Comparison of ENCODE assay signal across 21 mouse cellular contexts in the genomic region with DNA sequence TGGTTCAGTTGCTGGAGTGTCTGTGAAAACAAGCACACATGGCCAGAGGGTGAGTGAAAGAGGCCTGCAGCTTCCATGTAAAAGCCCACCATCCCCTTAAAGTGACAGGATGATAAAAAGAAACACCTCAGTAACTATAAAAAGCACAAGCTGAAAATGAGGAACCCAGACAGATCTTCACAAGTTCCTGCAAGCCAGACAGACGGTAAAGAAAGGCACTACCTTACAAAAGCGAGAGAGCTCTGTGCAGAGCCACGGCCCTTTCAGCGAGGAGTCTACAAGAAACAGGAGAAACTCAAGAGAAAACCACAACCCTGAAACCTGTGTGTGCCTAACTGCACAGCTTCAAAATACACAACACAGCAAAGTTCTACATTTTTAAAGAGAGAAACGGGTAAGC. TPM values are rescaled to one million over a fixed set of nuclear protein-coding genes. Genes with fewer than 3 reads are reported as not detected.
DNase-seq lines count a peak whose midpoint lies in the region; ATAC-seq and TF ChIP-seq lines count a peak whose summit lies in the region.
"Had no signal": no experiment of that assay in that cellular context is flagged by ENCODE, and none has a peak within 500 bp of the region (broad histone marks: within the 10 kb centered on the region; RNA-seq: fewer than 3 reads in every experiment).

No protein-coding gene starts in this region.

- H3K4me1 ChIP-seq in spleen, adult 2 months (ENCODE audit: control insufficient read depth, insufficient read depth, insufficient read length), result peaks cover 22% of the 10 kb centered on the region
- H3K4me1 ChIP-seq in intestine, embryonic 16.5 days (ENCODE audit: control insufficient read depth, insufficient read depth, low read length), result peaks cover 9% of the 10 kb centered on the region
- peaks cover 7% of the 10 kb centered on the region for H3K4me1 ChIP-seq in forebrain, embryonic 16.5 days (replicated peaks; ENCODE audit: control insufficient read depth, insufficient read depth, low read length)

- no peak overlapping the region for H3K4me3 ChIP-seq in spleen, adult 2 months (ENCODE audit: extremely low read depth, insufficient read depth, insufficient read length)
- H3K4me3 ChIP-seq in intestine, embryonic 16.5 days (ENCODE audit: low read length), result no peak overlapping the region
- H3K4me3 ChIP-seq in forebrain, embryonic 16.5 days (replicated peaks; ENCODE audit: low read length), result no peak overlapping the region
- H3K4me3 ChIP-seq: forebrain, embryonic 15.5 days; heart, embryonic 10.5 days; hindbrain, embryonic 12.5 days; intestine, embryonic 15.5 days; megakaryocyte, embryonic 14.5 days; neural tube, embryonic 13.5 days had no signal

- H3K4me2 ChIP-seq in intestine, embryonic 16.5 days (ENCODE audit: low read depth, low read length), result no peak overlapping the region
- H3K4me2 ChIP-seq in forebrain, embryonic 16.5 days (ENCODE audit: low read length), result no peak overlapping the region
- H3K4me2 ChIP-seq: forebrain, embryonic 15.5 days; hindbrain, embryonic 12.5 days; intestine, embryonic 15.5 days; lung, embryonic 14.5 days; neural tube, embryonic 13.5 days had no signal

- peak overlapping the region; percentile 73; the same call in 1 of the 2 replicates for H3K27ac ChIP-seq in spleen, adult 2 months (ENCODE audit: insufficient read depth, low read length)
- H3K27ac ChIP-seq in intestine, embryonic 16.5 days (ENCODE audit: low read length), result no peak overlapping the region
- no peak overlapping the region for H3K27ac ChIP-seq in forebrain, embryonic 16.5 days (ENCODE audit: low read length)
- H3K27ac ChIP-seq: forebrain, embryonic 15.5 days; heart, embryonic 10.5 days; hindbrain, embryonic 12.5 days; intestine, embryonic 15.5 days; neural tube, embryonic 13.5 days had no signal

- peak; percentile 37 for DNase-seq in CD4-positive, CD25-positive, alpha-beta regulatory T cell, adult 2 months (ENCODE audit: low read depth, low spot score)
- DNase-seq in spleen, adult 2 months (ENCODE audit: low read depth in 1 of 2, low spot score in 2 of 2), result peak in 1 of 2 experiments; percentile 26
- no peak for DNase-seq in spleen, adult 12 weeks (ENCODE audit: low spot score)
- peak; percentile 42 for DNase-seq in thymus, postnatal 4 days
- DNase-seq: adrenal gland, postnatal 14 days; cerebellum, postnatal 14 days; kidney, postnatal 10 days; layer of hippocampus, adult 9-11 months; liver; lung, embryonic 14.5 days had no signal

- no peak overlapping the region for H3K9ac ChIP-seq in intestine, embryonic 16.5 days (ENCODE audit: low read depth, low read length)
- no peak overlapping the region for H3K9ac ChIP-seq in forebrain, embryonic 16.5 days (replicated peaks; ENCODE audit: low read depth, low read length)
- H3K9ac ChIP-seq: forebrain, embryonic 15.5 days; hindbrain, embryonic 12.5 days; intestine, embryonic 15.5 days; lung, embryonic 14.5 days; neural tube, embryonic 13.5 days had no signal

- TF ChIP-seq POLR2A in spleen, adult 2 months (IDR thresholded peaks at IDR 0.05; ENCODE audit: low read depth, low read length), result no peak

- ATAC-seq in CD4-positive, CD25-positive, alpha-beta regulatory T cell, adult 4 months, result no peak
- ATAC-seq in megakaryocyte, adult 5-6 weeks (ENCODE audit: poor library complexity, severe bottlenecking), result peak; percentile 43
- ATAC-seq in intestine, embryonic 16.5 days, result no peak
- ATAC-seq in forebrain, embryonic 16.5 days, result no peak
- ATAC-seq: forebrain, embryonic 15.5 days; intestine, embryonic 15.5 days had no signal

- no peak for TF ChIP-seq CTCF in spleen, adult 2 months (IDR thresholded peaks at IDR 0.05; ENCODE audit: extremely low read depth, insufficient read depth, insufficient read length, insufficient replicate concordance)

- peaks cover 23% of the 10 kb centered on the region for H3K36me3 ChIP-seq in spleen, adult 2 months (ENCODE audit: control insufficient read depth, insufficient read depth, low read length)
- H3K36me3 ChIP-seq in intestine, embryonic 16.5 days (ENCODE audit: control insufficient read depth, insufficient read depth, low read length), result peaks cover 12% of the 10 kb centered on the region
- peaks cover 23% of the 10 kb centered on the region for H3K36me3 ChIP-seq in forebrain, embryonic 16.5 days (ENCODE audit: control insufficient read depth, insufficient read depth)

- no peaks in the 10 kb centered on the region for H3K9me3 ChIP-seq in intestine, embryonic 16.5 days (ENCODE audit: control insufficient read depth, low read length)
- no peaks in the 10 kb centered on the region for H3K9me3 ChIP-seq in forebrain, embryonic 16.5 days (ENCODE audit: control insufficient read depth, low read length)
- H3K9me3 ChIP-seq: forebrain, embryonic 15.5 days; G1E; heart, embryonic 10.5 days; hindbrain, embryonic 12.5 days; intestine, embryonic 15.5 days; megakaryocyte, embryonic 14.5 days; neural tube, embryonic 13.5 days had no signal

- no peaks in the 10 kb centered on the region for H3K27me3 ChIP-seq in spleen, adult 2 months (ENCODE audit: control insufficient read depth, insufficient read depth, low read length)
- H3K27me3 ChIP-seq in intestine, embryonic 16.5 days (replicated peaks; ENCODE audit: control insufficient read depth, insufficient read depth, low read length), result no peaks in the 10 kb centered on the region
- no peaks in the 10 kb centered on the region for H3K27me3 ChIP-seq in forebrain, embryonic 16.5 days (replicated peaks; ENCODE audit: control insufficient read depth, insufficient read depth, low read length)
- H3K27me3 ChIP-seq: forebrain, embryonic 15.5 days; hindbrain, embryonic 12.5 days; intestine, embryonic 15.5 days; megakaryocyte, embryonic 14.5 days; neural tube, embryonic 13.5 days had no signal

- WGBS in spleen, adult 2 months, result 10% methylated on average over 5 of the region's 5 CpGs
- 85% methylated on average over 5 of the region's 5 CpGs for WGBS in intestine, embryonic 16.5 days
- 89% methylated on average over 5 of the region's 5 CpGs for WGBS in forebrain, embryonic 16.5 days

RNA-seq across cellular contexts. Expression of gene Commd8, which starts 5.1 kb away (rescaled TPM):
- polyA plus RNA-seq in CD4-positive, CD25-positive, alpha-beta regulatory T cell, adult 4 months (2017; shearing (Covaris generic)), result 100 to 1,000 TPM; 160 to 172 TPM
- 4.4 and 5.2 TPM in 2 replicates for polyA plus RNA-seq in spleen, adult 2 months (2012; rRNA removed)
- total RNA-seq in megakaryocyte, adult 5-6 weeks (2015), result 231 and 298 TPM in 2 replicates
- 142 and 175 TPM in 2 replicates for total RNA-seq in megakaryocyte, adult 5-6 weeks (2017)
- polyA plus RNA-seq in intestine, embryonic 16.5 days (2015; fragmentation: Nextera tagmentation; extraction: Ambion mirVana), result 127 and 129 TPM in 2 replicates
- 146 and 163 TPM in 2 replicates for polyA plus RNA-seq in forebrain, embryonic 16.5 days (2015; fragmentation: Nextera tagmentation; extraction: Ambion mirVana)

Comparison
In these comparisons a context has a peak if more than half of its experiments do, and no peak if none do; other contexts are left out.
1. RNA of gene Commd8, which starts 5.1 kb away (polyA plus RNA-seq): 160 to 172 TPM in CD4-positive, CD25-positive, alpha-beta regulatory T cell, adult 4 months, 146 to 163 TPM in forebrain, embryonic 16.5 days and 127 to 129 TPM in intestine, embryonic 16.5 days; 4.4 to 5.2 TPM in spleen, adult 2 months; every median in the first group is over 10 times any median in the second.